Mouse (Mus musculus) kidney, embryonic 14.5 days (tissue): ENCODE results near the gene Sgk1. TPM values are rescaled to one million over a fixed set of nuclear protein-coding genes. Genes with fewer than 3 reads are reported as not detected.

Source experiments
- ATAC-seq: fragments of 200-750 bp; cut with Nextera tagmentation; 2 replicates; pipeline ENCODE4 v1.8.0; 2017; ENCODE audit warnings: moderate number of reproducible peaks, mild to moderate bottlenecking, moderate TSS enrichment, moderate library complexity; ENCODE audit not compliant: low FRiP score, low TSS enrichment
- H3K27ac ChIP-seq: fragments of 300-500 bp; sonication (generic); 2 replicates; pipeline ENCODE4 v1.5.1; 2014; ENCODE audit warnings: low read depth, mild to moderate bottlenecking, low read length, moderate library complexity, mixed read lengths
- H3K27me3 ChIP-seq: fragments of 300-500 bp; sonication (generic); 2 replicates; pipeline ENCODE4 v1.6.1; 2014; ENCODE audit warnings: mild to moderate bottlenecking, low read length; ENCODE audit not compliant: control insufficient read depth, insufficient read depth
- H3K36me3 ChIP-seq: fragments of 300-500 bp; sonication (generic); 2 replicates; pipeline ENCODE4 v1.6.1; 2014; ENCODE audit warnings: low read length, mixed read lengths; ENCODE audit not compliant: control insufficient read depth, insufficient read depth
- H3K4me1 ChIP-seq: fragments of 300-500 bp; sonication (generic); 2 replicates; pipeline ENCODE4 v1.6.1; 2014; ENCODE audit warnings: low read length, mixed read lengths; ENCODE audit not compliant: control insufficient read depth, insufficient read depth
- H3K4me2 ChIP-seq: fragments of 300-500 bp; sonication (generic); replicated peaks from 2 replicates; pipeline ENCODE4 v1.6.1; 2014; ENCODE audit warnings: low read depth, mild to moderate bottlenecking, low read length
- H3K4me3 ChIP-seq: fragments of 300-500 bp; sonication (generic); 2 replicates; pipeline ENCODE4 v1.5.1; 2014; ENCODE audit warnings: mild to moderate bottlenecking, low read length
- H3K9ac ChIP-seq: fragments of 300-500 bp; sonication (generic); 2 replicates; pipeline ENCODE4 v1.6.1; 2014; ENCODE audit warnings: low read depth, mild to moderate bottlenecking, low read length, moderate library complexity
- H3K9me3 ChIP-seq: fragments of 300-500 bp; sonication (generic); 2 replicates; pipeline ENCODE4 v1.6.1; 2016; ENCODE audit warnings: low read length; ENCODE audit not compliant: control insufficient read depth
- WGBS: fragments of 180-500 bp; shearing (Covaris S2); extraction: QIAGEN DNeasy Blood & Tissue Kit; methylation state at CpG from one replicate; pipeline ENCODE4 v1.1.7; 2014; 5-methylcytosine and 5-hydroxymethylcytosine counted together
- polyA plus RNA-seq: library from polyadenylated mRNA; unstranded; fragments of >200 nt; fragmentation: Nextera tagmentation; extraction: Ambion mirVana; gene quantifications from 2 replicates; pipeline ENCODE4 v1.2.1, GENCODE M21; 2014

Gene Sgk1
- polyA plus RNA-seq, 1 experiment from 2014 or later: 52.1 TPM

DNA sequence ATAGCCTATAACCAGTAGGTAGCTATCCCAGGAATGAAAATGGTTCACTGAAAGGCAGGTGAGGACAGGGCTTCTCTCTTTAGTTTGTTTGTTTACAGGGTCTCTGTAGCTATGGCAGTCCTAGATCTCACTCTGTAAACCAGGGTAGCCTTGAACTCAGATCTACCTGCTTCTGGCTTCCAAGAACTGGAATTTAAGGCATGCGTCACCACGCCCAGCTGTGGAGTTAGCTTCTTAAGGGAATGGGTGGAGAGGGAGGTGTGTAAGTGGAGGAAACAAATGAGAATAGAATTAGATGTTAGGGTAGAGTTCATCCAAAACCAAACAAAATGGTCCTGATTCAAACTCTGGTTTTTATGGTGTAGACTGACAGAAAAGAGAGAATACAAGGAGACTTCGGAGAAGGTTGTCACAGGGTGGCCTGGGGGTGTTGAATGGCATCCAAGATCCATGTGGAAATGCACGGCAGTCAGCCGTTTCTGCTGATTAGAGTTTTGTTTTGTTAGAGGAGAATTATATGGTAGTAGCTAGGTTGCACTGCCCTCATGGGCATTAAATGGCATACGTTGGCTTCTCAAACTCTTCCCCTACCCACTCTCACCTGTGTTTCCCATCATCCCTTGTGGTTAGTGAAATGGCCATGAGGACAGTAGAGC lies 98.9 kb downstream of the Sgk1 start:
- Histone ChIP-seq H3K9me3 (no peaks in the 10 kb centered on the region), H3K27ac (no peak overlapping the region), H3K27me3 (no peaks in the 10 kb centered on the region), H3K4me2 (no peak overlapping the region), H3K9ac (no peak overlapping the region), H3K4me1 (no peaks in the 10 kb centered on the region), H3K4me3 (no peak overlapping the region), H3K36me3 (no peaks in the 10 kb centered on the region)
- 88% methylated on average over 6 of the region's 6 CpGs for WGBS
- no peak for ATAC-seq

GRCm38 (mm10) chr10:21982303-21982702 lies 100.3 kb downstream of the Sgk1 start:
- Histone ChIP-seq H3K4me3 (no peak overlapping the region), H3K4me1 (no peaks in the 10 kb centered on the region), H3K9me3 (no peaks in the 10 kb centered on the region), H3K27me3 (no peaks in the 10 kb centered on the region), H3K36me3 (no peaks in the 10 kb centered on the region), H3K9ac (no peak overlapping the region), H3K4me2 (no peak overlapping the region), H3K27ac (no peak overlapping the region)
- 79% methylated on average over 2 of the region's 2 CpGs for WGBS
- no peak for ATAC-seq

DNA sequence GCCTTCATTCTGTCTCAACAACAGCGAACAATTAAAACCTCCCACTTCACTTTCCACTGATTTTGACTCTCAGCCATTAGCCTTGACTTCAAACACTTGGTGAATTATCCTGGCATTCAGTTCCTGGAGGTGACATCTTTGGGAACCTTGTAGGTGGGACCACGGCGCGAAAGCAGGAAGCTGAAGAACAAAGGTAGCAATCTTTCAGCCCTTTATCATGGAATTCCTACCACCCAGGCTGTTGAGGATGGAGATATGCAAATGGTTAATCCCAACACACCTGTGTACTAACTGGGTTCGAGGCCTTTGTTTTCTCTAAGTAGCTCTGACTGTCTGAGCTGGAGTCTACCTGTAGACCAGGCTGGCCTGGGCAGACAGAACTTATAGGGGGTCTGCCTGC lies 106.5 kb downstream of the Sgk1 start:
- H3K36me3 ChIP-seq: no peaks in the 10 kb centered on the region
- H3K4me3 ChIP-seq: no peak overlapping the region
- WGBS: 77% methylated on average over 5 of the region's 5 CpGs
- H3K9me3 ChIP-seq: no peaks in the 10 kb centered on the region
- H3K9ac ChIP-seq: no peak overlapping the region
- no peak overlapping the region for H3K27ac ChIP-seq
- no peak for ATAC-seq
- H3K27me3 ChIP-seq: no peaks in the 10 kb centered on the region; the same call in 1 of the 2 replicates
- peaks cover 15% of the 10 kb centered on the region for H3K4me1 ChIP-seq
- no peak overlapping the region for H3K4me2 ChIP-seq

DNA sequence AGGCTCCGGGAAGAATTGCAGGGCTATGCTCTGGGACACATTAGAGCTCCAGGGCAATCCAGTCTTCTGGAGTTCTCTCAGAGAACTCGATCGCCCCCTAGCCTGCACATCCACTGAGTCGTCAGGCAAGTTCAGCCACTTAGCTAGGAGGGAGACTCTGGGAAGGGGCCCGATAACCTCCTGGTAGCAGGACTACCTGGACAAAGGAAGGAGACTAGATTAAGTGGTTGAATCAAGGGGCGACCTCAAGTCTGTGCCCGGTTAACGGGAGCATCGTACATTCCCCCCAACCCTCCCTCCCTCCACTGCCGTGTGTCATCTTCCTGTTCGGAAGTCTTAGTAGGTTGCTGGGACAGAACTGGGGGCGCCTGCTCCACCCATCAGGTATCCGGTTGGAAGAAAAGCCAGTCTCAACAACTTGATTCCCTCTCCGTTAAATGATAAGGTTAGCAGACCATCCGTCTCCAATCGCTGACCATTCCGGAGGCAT lies 109.4 kb downstream of the Sgk1 start:
- no peak overlapping the region for H3K9ac ChIP-seq
- 16% methylated on average over 17 of the region's 17 CpGs for WGBS
- 0 out of 2 replicates have a peak, but pooled peaks cover under 1% of the 10 kb centered on the region for H3K36me3 ChIP-seq
- peaks cover 15% of the 10 kb centered on the region for H3K4me1 ChIP-seq
- peak overlapping the region; percentile 55 for H3K4me3 ChIP-seq
- no peaks in the 10 kb centered on the region; the same call in 1 of the 2 replicates for H3K27me3 ChIP-seq
- no peaks in the 10 kb centered on the region for H3K9me3 ChIP-seq
- H3K27ac ChIP-seq: peak overlapping the region; percentile 24; the same call in 1 of the 2 replicates
- H3K4me2 ChIP-seq: peak overlapping the region; percentile 74
- no peak for ATAC-seq

- Histone ChIP-seq H3K27ac (peak overlapping the region; percentile 32; the same call in 1 of the 2 replicates), H3K4me2 (peak overlapping the region; percentile 74), H3K4me1 (peaks cover 15% of the 10 kb centered on the region), H3K36me3 (peaks cover 7% of the 10 kb centered on the region; the same call in 1 of the 2 replicates), H3K27me3 (no peaks in the 10 kb centered on the region; the same call in 1 of the 2 replicates), H3K9ac (peak overlapping the region; percentile 44; the same call in 1 of the 2 replicates), H3K4me3 (peak overlapping the region; percentile 55), H3K9me3 (no peaks in the 10 kb centered on the region)
- whole genome bisulfite sequencing: 19% methylated on average over 17 of the region's 17 CpGs
- no peak for ATAC-seq
Measured at GRCm38 (mm10) chr10:21991986-21992833, 110.2 kb downstream of the Sgk1 start.

DNA sequence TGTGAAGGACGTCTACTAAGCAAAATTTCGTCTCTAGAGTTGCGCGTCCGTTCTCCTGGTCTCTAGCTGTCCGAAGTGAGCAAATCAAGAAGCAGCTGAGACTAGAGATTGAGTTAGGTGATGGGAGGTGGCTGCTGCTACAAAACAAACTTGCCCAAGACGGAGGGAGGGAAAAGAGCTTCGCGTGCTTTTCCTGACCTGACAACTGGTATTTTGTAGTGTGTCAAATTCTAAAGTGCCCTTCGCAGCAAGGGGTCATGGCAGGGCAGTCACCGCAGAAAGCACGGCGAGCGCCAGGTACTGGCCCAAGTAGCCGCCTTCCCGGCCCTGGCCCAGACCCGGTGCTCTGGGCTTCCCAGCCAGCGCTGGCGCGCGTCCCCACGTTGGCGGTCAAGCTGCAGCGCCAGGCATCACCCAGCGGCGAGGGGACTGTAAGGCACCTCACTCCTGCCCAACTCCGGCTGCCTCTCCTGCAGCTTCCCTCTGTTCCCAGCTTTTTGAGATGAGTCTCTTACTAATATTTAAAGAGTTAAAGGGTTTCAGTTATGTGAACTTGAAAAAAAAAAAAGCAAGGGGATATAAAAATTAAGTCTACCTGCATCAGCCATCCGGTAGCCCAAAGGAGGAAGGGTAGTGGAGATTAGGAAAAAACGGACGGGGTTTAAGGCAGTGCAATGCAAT lies 111.0 kb downstream of the Sgk1 start:
- Histone ChIP-seq H3K27me3 (no peaks in the 10 kb centered on the region; the same call in 1 of the 2 replicates), H3K9me3 (no peaks in the 10 kb centered on the region), H3K4me3 (peak overlapping the region; percentile 55), H3K9ac (peak overlapping the region; percentile 44; the same call in 1 of the 2 replicates), H3K4me1 (peaks cover 15% of the 10 kb centered on the region), H3K36me3 (peaks cover 7% of the 10 kb centered on the region; the same call in 1 of the 2 replicates), H3K27ac (peak overlapping the region; percentile 32; the same call in 1 of the 2 replicates), H3K4me2 (peak overlapping the region; percentile 74)
- WGBS: 3% methylated on average over 30 of the region's 30 CpGs
- ATAC-seq: peak; percentile 54

DNA sequence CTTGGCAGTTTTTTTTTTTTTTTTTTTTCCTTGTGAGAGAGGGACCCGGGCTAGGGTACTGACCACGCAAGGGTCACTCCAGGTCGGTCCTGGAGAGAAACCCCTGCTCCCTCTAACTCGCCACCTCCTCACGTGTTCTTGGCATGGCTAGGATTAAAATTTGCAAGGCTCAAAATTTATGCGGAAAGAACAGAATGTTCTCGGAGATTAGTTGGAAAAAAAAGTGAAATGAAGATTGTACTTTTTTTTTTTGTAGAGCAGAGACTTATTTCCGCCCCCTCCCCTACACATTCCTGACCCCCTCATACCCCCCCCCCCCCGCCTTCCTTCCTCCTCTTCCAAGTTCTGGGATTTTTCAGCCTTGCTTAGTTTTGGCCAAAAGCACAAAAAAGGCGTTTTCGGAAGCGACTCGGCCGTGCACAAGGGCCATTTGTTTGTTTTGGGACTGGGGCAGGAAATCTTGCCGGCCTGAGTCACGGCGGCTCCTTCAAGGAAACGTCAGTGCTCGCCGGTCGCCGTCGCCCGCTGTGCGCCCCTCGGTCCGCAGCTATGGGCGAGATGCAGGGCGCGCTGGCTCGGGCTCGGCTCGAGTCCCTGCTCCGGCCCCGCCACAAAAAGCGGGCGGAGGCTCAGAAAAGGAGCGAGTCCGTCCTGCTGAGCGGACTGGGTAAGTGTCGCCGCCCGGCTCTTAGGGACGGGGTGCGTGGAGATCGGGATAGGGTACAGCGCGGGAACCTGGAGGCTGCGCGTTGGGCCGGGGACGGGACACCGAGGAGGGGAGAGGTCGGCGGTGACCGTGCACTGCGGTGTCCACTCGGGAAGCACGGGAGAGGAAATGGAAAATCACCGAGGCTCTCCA lies 111.8 kb downstream of the Sgk1 start:
- Histone ChIP-seq H3K4me1 (peaks cover 15% of the 10 kb centered on the region), H3K9me3 (no peaks in the 10 kb centered on the region), H3K9ac (peak overlapping the region; percentile 63), H3K4me2 (peak overlapping the region; percentile 74), H3K4me3 (peak overlapping the region; percentile 55), H3K27ac (peak overlapping the region; percentile 81), H3K36me3 (peaks cover 13% of the 10 kb centered on the region; the same call in 1 of the 2 replicates), H3K27me3 (no peaks in the 10 kb centered on the region; the same call in 1 of the 2 replicates)
- ATAC-seq: peak; percentile 77
- 3% methylated on average over 60 of the region's 60 CpGs for WGBS

GRCm38 (mm10) chr10:21994431-21994914 lies 112.5 kb downstream of the Sgk1 start:
- WGBS: under 1% methylated on average over 40 of the region's 40 CpGs
- Histone ChIP-seq H3K4me3 (peak overlapping the region; percentile 55), H3K36me3 (peaks cover 13% of the 10 kb centered on the region; the same call in 1 of the 2 replicates), H3K9ac (peak overlapping the region; percentile 63), H3K9me3 (no peaks in the 10 kb centered on the region), H3K27me3 (no peaks in the 10 kb centered on the region; the same call in 1 of the 2 replicates), H3K27ac (peak overlapping the region; percentile 81), H3K4me2 (peak overlapping the region; percentile 74), H3K4me1 (peaks cover 15% of the 10 kb centered on the region)
- peak; percentile 97 for ATAC-seq
